Mouse (Mus musculus): Measurements from ENCODE around the gene Klf17.

GRCm38 (mm10) chr4:117786963-117787362 lies 21.5 kb upstream of the Klf17 start:
- TF ChIP-seq CTCF (IDR thresholded peaks at IDR 0.05; ENCODE audit: insufficient read depth, low read length) (no peak), POLR2A (IDR thresholded peaks at IDR 0.05; ENCODE audit: borderline replicate concordance, extremely low read depth, low read depth, low read length) (no peak)

Measured in lung, adult 2 months (tissue).